Mouse (Mus musculus): ENCODE data around the gene Tnfrsf13c.

DNA sequence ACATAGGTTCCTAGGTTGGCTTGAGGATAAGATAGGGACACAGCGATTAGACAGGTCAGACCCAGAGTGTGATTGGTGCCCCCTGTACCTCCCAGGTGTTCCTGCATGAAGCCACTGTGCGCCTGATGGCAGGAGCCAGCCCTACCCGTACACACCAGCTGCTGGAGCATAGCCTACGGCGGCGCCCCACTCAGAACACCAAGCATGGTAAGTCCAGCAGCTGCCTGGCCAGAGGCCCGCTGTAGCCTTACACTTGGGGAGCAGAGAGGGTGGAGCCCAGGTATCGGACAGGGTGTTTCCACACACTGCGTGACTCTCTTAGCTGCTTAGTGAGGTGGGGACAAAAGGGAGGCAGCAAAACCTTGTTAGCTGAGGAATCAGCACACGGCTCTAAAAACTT lies 21.1 kb downstream of the Tnfrsf13c start:
- TF ChIP-seq GATA1 (IDR thresholded peaks at IDR 0.05; ENCODE audit: low read length) (no peak), TAL1 (IDR thresholded peaks at IDR 0.05; ENCODE audit: low read length) (no peak)

Measured in erythroblast, embryonic 14.5 days (primary cell).